Mouse (Mus musculus) embryonic facial prominence, embryonic 11.5 days (tissue): ENCODE data around the gene Uqcc2. TPM values are rescaled to one million over a fixed set of nuclear protein-coding genes. Genes with fewer than 3 reads are reported as not detected.

Source experiments
- microRNA-seq: library from miRNA; unstranded; fragments of <30 nt; microRNA quantifications from one replicate; pipeline ENCODE4, GENCODE M21; 2016; ENCODE audit warnings: borderline number of aligned reads
- polyA plus RNA-seq: library from polyadenylated mRNA; unstranded; fragments of >200 nt; fragmentation: Nextera tagmentation; extraction: Ambion mirVana; gene quantifications from 2 replicates; pipeline ENCODE4 v1.2.1, GENCODE M21; 2014

Gene Uqcc2
- polyA plus RNA-seq, 1 experiment from 2014 or later = 339 TPM

Small RNA genes within 50 kb of the gene (microRNA-seq; reads per million reads assigned to microRNA genes)
- not detected for gene Mir7677

Other genes starting within 250 kb of the Uqcc2 start
- 3.9 and 5.6 TPM in 2 replicates for gene Kifc5b, start 216.8 kb downstream of the Uqcc2 start, polyA plus RNA-seq
- gene Phf1, start 200.9 kb downstream of the Uqcc2 start, polyA plus RNA-seq = 3.7 TPM in 2 replicates
- 153 and 163 TPM in 2 replicates for gene Cuta, start 194.3 kb downstream of the Uqcc2 start, polyA plus RNA-seq
- gene Syngap1, start 192.7 kb downstream of the Uqcc2 start, polyA plus RNA-seq = 2.3 and 2.8 TPM in 2 replicates
- 10.1 and 11.9 TPM in 2 replicates for gene Zbtb9, start 160.7 kb downstream of the Uqcc2 start, polyA plus RNA-seq
- gene Bak1, start 104.9 kb downstream of the Uqcc2 start, polyA plus RNA-seq = 12.9 and 14.3 TPM in 2 replicates
- 1.5 and 1.7 TPM in 2 replicates for gene Itpr3, start 76.6 kb downstream of the Uqcc2 start, polyA plus RNA-seq
- 0.11 and 0.20 TPM in 2 replicates for gene Ip6k3, start 33.9 kb upstream of the Uqcc2 start, polyA plus RNA-seq
- gene Lemd2, start 70.6 kb upstream of the Uqcc2 start, polyA plus RNA-seq = 12.0 and 12.2 TPM in 2 replicates